Mouse (Mus musculus) lung, postnatal 0 days (tissue): Measurements from ENCODE around the gene Rnf225. TPM values are rescaled to one million over a fixed set of nuclear protein-coding genes. Genes with fewer than 3 reads are reported as not detected.

Source experiments
- ATAC-seq: fragments of 200-750 bp; cut with Nextera tagmentation; 2 replicates; pipeline ENCODE4 v1.8.0; 2017; ENCODE audit warnings: moderate library complexity
- DNase-seq: peaks from one replicate; pipeline ENCODE4 v3.0.0-alpha.2; 2016; ENCODE audit warnings: low spot score
- H3K27ac ChIP-seq: fragments of 300-500 bp; sonication (generic); 2 replicates; pipeline ENCODE4 v1.5.1; 2014; ENCODE audit warnings: antibody characterized with exemption, mild to moderate bottlenecking, low read length, mixed read lengths
- H3K27me3 ChIP-seq: fragments of 300-500 bp; sonication (generic); replicated peaks from 2 replicates; pipeline ENCODE4 v1.6.1; 2014; ENCODE audit warnings: low read length, mixed read lengths; ENCODE audit not compliant: insufficient read depth
- H3K36me3 ChIP-seq: fragments of 300-500 bp; sonication (generic); 2 replicates; pipeline ENCODE4 v1.6.1; 2014; ENCODE audit warnings: low read length, mixed read lengths; ENCODE audit not compliant: insufficient read depth
- H3K4me1 ChIP-seq: fragments of 300-500 bp; sonication (generic); 2 replicates; pipeline ENCODE4 v1.6.1; 2014; ENCODE audit warnings: antibody characterized with exemption, low read depth, low read length, mixed read lengths; ENCODE audit not compliant: insufficient read depth
- H3K4me2 ChIP-seq: fragments of 300-500 bp; sonication (generic); replicated peaks from 2 replicates; pipeline ENCODE4 v1.6.1; 2014; ENCODE audit warnings: low read depth, mild to moderate bottlenecking, low read length, moderate library complexity, mixed read lengths
- H3K4me3 ChIP-seq: fragments of 300-500 bp; sonication (generic); 2 replicates; pipeline ENCODE4 v1.5.1; 2014; ENCODE audit warnings: low read depth, low read length
- H3K9ac ChIP-seq: fragments of 300-500 bp; sonication (generic); replicated peaks from 2 replicates; pipeline ENCODE4 v1.6.1; 2014; ENCODE audit warnings: low read depth, mild to moderate bottlenecking
- H3K9me3 ChIP-seq: fragments of 300-500 bp; sonication (generic); 2 replicates; pipeline ENCODE4 v1.6.1; 2016; ENCODE audit warnings: low read length, mixed read lengths
- CTCF ChIP-seq: IDR thresholded peaks from 2 replicates; pipeline ENCODE4 v1.5.1; 2016; ENCODE audit warnings: antibody characterized with exemption, mild to moderate bottlenecking
- EP300 ChIP-seq: IDR thresholded peaks from 2 replicates; pipeline ENCODE4 v1.6.1; 2016; ENCODE audit warnings: antibody characterized with exemption, mild to moderate bottlenecking, control low read depth
- WGBS: fragments of 180-500 bp; shearing (Covaris S2); extraction: QIAGEN DNeasy Blood & Tissue Kit; methylation state at CpG from one replicate; pipeline ENCODE4 v1.1.7; 2014; 5-methylcytosine and 5-hydroxymethylcytosine counted together
- polyA plus RNA-seq: library from polyadenylated mRNA; unstranded; fragments of >200 nt; fragmentation: Nextera tagmentation; extraction: Ambion mirVana; gene quantifications from 2 replicates; pipeline ENCODE4 v1.2.1, GENCODE M21; 2015

Gene Rnf225
- polyA plus RNA-seq, 1 experiment from 2014 or later, result 1.4 TPM

- H3K27ac ChIP-seq, result no peak overlapping the region
- no peak overlapping the region for H3K9ac ChIP-seq
- H3K4me1 ChIP-seq, result no peaks in the 10 kb centered on the region
- ATAC-seq, result no peak
- no peak for TF ChIP-seq CTCF
- TF ChIP-seq EP300, result no peak
- no peaks in the 10 kb centered on the region for H3K9me3 ChIP-seq
- H3K36me3 ChIP-seq, result peaks cover 20% of the 10 kb centered on the region; the same call in 1 of the 2 replicates
- no peaks in the 10 kb centered on the region for H3K27me3 ChIP-seq
- no peak overlapping the region for H3K4me2 ChIP-seq
- 89% methylated on average over 14 of the region's 14 CpGs for WGBS
- DNase-seq, result no peak
- no peak overlapping the region for H3K4me3 ChIP-seq
These were observed 36.3 kb upstream of the Rnf225 start for GRCm38 (mm10) chr7:12890928-12891327.

- TF ChIP-seq CTCF (no peak), EP300 (no peak)
- 79% methylated on average over 1 of the region's 1 CpGs for WGBS
- peaks cover 16% of the 10 kb centered on the region; the same call in 1 of the 2 replicates for H3K36me3 ChIP-seq
- no peak overlapping the region for H3K9ac ChIP-seq
- no peaks in the 10 kb centered on the region for H3K4me1 ChIP-seq
- no peak overlapping the region for H3K4me3 ChIP-seq
- DNase-seq, result no peak
- no peak for ATAC-seq
- H3K27ac ChIP-seq, result no peak overlapping the region
- no peak overlapping the region for H3K4me2 ChIP-seq
- H3K9me3 ChIP-seq, result no peaks in the 10 kb centered on the region
- H3K27me3 ChIP-seq, result no peaks in the 10 kb centered on the region
These were observed 35.9 kb upstream of the Rnf225 start for GRCm38 (mm10) chr7:12891334-12891733.

GRCm38 (mm10) chr7:12897655-12898410 is 29.4 kb upstream of the Rnf225 start, which contains the start of gene Zscan22:
TSS of gene Zscan22 (plus strand) at chr7:12897815.
- TF ChIP-seq CTCF (no peak; the same call in 1 of the 2 replicates), EP300 (no peak)
- H3K9me3 ChIP-seq, result no peaks in the 10 kb centered on the region
- ATAC-seq (peak; percentile 100), DNase-seq (peak; percentile 97)
- no peaks in the 10 kb centered on the region for H3K4me1 ChIP-seq
- whole genome bisulfite sequencing, result 4% methylated on average over 36 of the region's 36 CpGs
- H3K36me3 ChIP-seq, result no peaks in the 10 kb centered on the region
- no peaks in the 10 kb centered on the region for H3K27me3 ChIP-seq
- peak within 1 kb of the TSS; percentile 45; the same call in 1 of the 2 replicates for H3K9ac ChIP-seq
- peak within 1 kb of the TSS; percentile 58 for H3K4me2 ChIP-seq
- peak within 1 kb of the TSS; percentile 69 for H3K4me3 ChIP-seq
- H3K27ac ChIP-seq, result no peak within 1 kb of the TSS

- no peak overlapping the region for H3K9ac ChIP-seq
- no peak overlapping the region for H3K4me3 ChIP-seq
- no peaks in the 10 kb centered on the region for H3K27me3 ChIP-seq
- no peaks in the 10 kb centered on the region for H3K9me3 ChIP-seq
- TF ChIP-seq CTCF, result no peak
- no peak for TF ChIP-seq EP300
- ATAC-seq (no peak), DNase-seq (no peak)
- WGBS, result 91% methylated on average over 5 of the region's 5 CpGs
- H3K4me1 ChIP-seq, result no peaks in the 10 kb centered on the region
- H3K27ac ChIP-seq, result no peak overlapping the region
- H3K4me2 ChIP-seq, result no peak overlapping the region
- H3K36me3 ChIP-seq, result 0 out of 2 replicates have a peak, but pooled peaks cover 4% of the 10 kb centered on the region
These were observed 25.7 kb upstream of the Rnf225 start for GRCm38 (mm10) chr7:12901517-12901916.

GRCm38 (mm10) chr7:12903623-12904022 is 23.6 kb upstream of the Rnf225 start:
- no peaks in the 10 kb centered on the region for H3K27me3 ChIP-seq
- ATAC-seq (no peak), DNase-seq (no peak)
- no peaks in the 10 kb centered on the region for H3K9me3 ChIP-seq
- TF ChIP-seq EP300 (no peak), CTCF (no peak)
- no peak overlapping the region for H3K9ac ChIP-seq
- H3K4me1 ChIP-seq, result no peaks in the 10 kb centered on the region
- no peak overlapping the region for H3K4me2 ChIP-seq
- H3K36me3 ChIP-seq, result peaks cover 10% of the 10 kb centered on the region; the same call in 1 of the 2 replicates
- H3K4me3 ChIP-seq, result no peak overlapping the region
- H3K27ac ChIP-seq, result no peak overlapping the region
- 58% methylated on average over 10 of the region's 10 CpGs for WGBS

- no peak for TF ChIP-seq EP300
- TF ChIP-seq CTCF, result no peak
- ATAC-seq, result no peak
- H3K9ac ChIP-seq, result no peak overlapping the region
- H3K27ac ChIP-seq, result no peak overlapping the region
- no peak for DNase-seq
- no peaks in the 10 kb centered on the region for H3K9me3 ChIP-seq
- H3K27me3 ChIP-seq, result no peaks in the 10 kb centered on the region
- peaks cover 10% of the 10 kb centered on the region; the same call in 1 of the 2 replicates for H3K36me3 ChIP-seq
- WGBS, result 86% methylated on average over 1 of the region's 1 CpGs
- no peak overlapping the region for H3K4me2 ChIP-seq
- no peaks in the 10 kb centered on the region; the same call in 1 of the 2 replicates for H3K4me1 ChIP-seq
- H3K4me3 ChIP-seq, result no peak overlapping the region
These were observed 22.1 kb upstream of the Rnf225 start for GRCm38 (mm10) chr7:12905146-12905545.
